In genomic region chr19:5408057-5409001, GRCm38 (mm10) we compare ENCODE assay signal across 8 mouse cellular contexts. TPM values are rescaled to one million over a fixed set of nuclear protein-coding genes. Genes with fewer than 3 reads are reported as not detected.
DNase-seq lines count a peak whose midpoint lies in the region; ATAC-seq lines count a peak whose summit lies in the region.

No protein-coding gene starts in this region.

- no peaks in the 10 kb centered on the region for H3K36me3 ChIP-seq in forebrain, embryonic 10.5 days (replicated peaks)
- no peaks in the 10 kb centered on the region for H3K36me3 ChIP-seq in forebrain, embryonic 12.5 days (replicated peaks)
- H3K36me3 ChIP-seq in hindbrain, embryonic 15.5 days, result no peaks in the 10 kb centered on the region

- H3K9ac ChIP-seq in forebrain, embryonic 12.5 days, result no peak overlapping the region
- H3K9ac ChIP-seq in hindbrain, embryonic 15.5 days, result no peak overlapping the region

- H3K4me3 ChIP-seq in forebrain, embryonic 10.5 days, result peak overlapping the region; percentile 60; the same call in 1 of the 2 replicates
- no peak overlapping the region for H3K4me3 ChIP-seq in forebrain, embryonic 12.5 days (replicated peaks)
- H3K4me3 ChIP-seq in hindbrain, embryonic 15.5 days, result no peak overlapping the region

- DNase-seq in forebrain, embryonic 10.5 days (ENCODE audit: extremely low spot score, low spot score), result no peak
- peak; percentile 36 for DNase-seq in NIH3T3 (ENCODE audit: low read depth)
- peak; percentile 61 for DNase-seq in lung, postnatal 10 days
- DNase-seq in right cerebral cortex, postnatal 10 days (ENCODE audit: low spot score in 2 of 2), result no peak
- DNase-seq in right cerebral cortex, postnatal 4 days, result no peak
- no peak for DNase-seq in adrenal gland, postnatal 14 days

- 93% methylated on average over 13 of the region's 13 CpGs for WGBS in forebrain, embryonic 10.5 days
- WGBS in forebrain, embryonic 12.5 days, result 93% methylated on average over 13 of the region's 13 CpGs
- 87% methylated on average over 13 of the region's 13 CpGs for WGBS in hindbrain, embryonic 15.5 days

- H3K4me1 ChIP-seq in forebrain, embryonic 10.5 days, result peaks cover 21% of the 10 kb centered on the region
- peaks cover 9% of the 10 kb centered on the region for H3K4me1 ChIP-seq in forebrain, embryonic 12.5 days
- H3K4me1 ChIP-seq in hindbrain, embryonic 15.5 days (replicated peaks), result peaks cover 15% of the 10 kb centered on the region

- ATAC-seq in forebrain, embryonic 12.5 days (ENCODE audit: low FRiP score), result no peak
- ATAC-seq in hindbrain, embryonic 15.5 days (ENCODE audit: low FRiP score, low read depth), result no peak

- H3K27ac ChIP-seq in forebrain, embryonic 10.5 days, result no peak overlapping the region
- H3K27ac ChIP-seq in forebrain, embryonic 12.5 days, result no peak overlapping the region
- no peak overlapping the region for H3K27ac ChIP-seq in hindbrain, embryonic 15.5 days (replicated peaks)

- H3K9me3 ChIP-seq in forebrain, embryonic 10.5 days, result no peaks in the 10 kb centered on the region
- no peaks in the 10 kb centered on the region for H3K9me3 ChIP-seq in forebrain, embryonic 12.5 days
- no peaks in the 10 kb centered on the region for H3K9me3 ChIP-seq in hindbrain, embryonic 15.5 days

- no peaks in the 10 kb centered on the region for H3K27me3 ChIP-seq in forebrain, embryonic 10.5 days (ENCODE audit: poor library complexity, severe bottlenecking)
- H3K27me3 ChIP-seq in forebrain, embryonic 12.5 days, result no peaks in the 10 kb centered on the region
- no peaks in the 10 kb centered on the region for H3K27me3 ChIP-seq in hindbrain, embryonic 15.5 days

- no peak overlapping the region for H3K4me2 ChIP-seq in forebrain, embryonic 12.5 days
- H3K4me2 ChIP-seq in hindbrain, embryonic 15.5 days, result 0 out of 2 replicates have a peak overlapping the region, but pooled peaks have one; percentile 62

RNA-seq across cellular contexts. Expression of gene Tsga10ip, which starts 6.0 kb away (rescaled TPM):
- not detected in 2 replicates for polyA plus RNA-seq in forebrain, embryonic 10.5 days (2016; fragmentation: Nextera tagmentation; extraction: Ambion mirVana)
- not detected in 2 replicates for polyA plus RNA-seq in forebrain, embryonic 12.5 days (2016; fragmentation: Nextera tagmentation; extraction: Ambion mirVana)
- not detected in 2 replicates for polyA plus RNA-seq in hindbrain, embryonic 15.5 days (2015; fragmentation: Nextera tagmentation; extraction: Ambion mirVana)
- total RNA-seq in adrenal gland, postnatal 14 days (2021), result not detected in 2 replicates

RNA-seq across cellular contexts. Expression of gene Drap1, which starts 16.4 kb away (rescaled TPM):
- polyA plus RNA-seq in forebrain, embryonic 10.5 days (2016; fragmentation: Nextera tagmentation; extraction: Ambion mirVana), result 198 and 208 TPM in 2 replicates
- 257 and 260 TPM in 2 replicates for polyA plus RNA-seq in forebrain, embryonic 12.5 days (2016; fragmentation: Nextera tagmentation; extraction: Ambion mirVana)
- 301 and 311 TPM in 2 replicates for polyA plus RNA-seq in hindbrain, embryonic 15.5 days (2015; fragmentation: Nextera tagmentation; extraction: Ambion mirVana)
- 210 and 236 TPM in 2 replicates for total RNA-seq in adrenal gland, postnatal 14 days (2021)

RNA-seq across cellular contexts. Expression of gene AI837181, which starts 16.6 kb away (rescaled TPM):
- polyA plus RNA-seq in forebrain, embryonic 10.5 days (2016; fragmentation: Nextera tagmentation; extraction: Ambion mirVana), result 42.2 and 42.3 TPM in 2 replicates
- polyA plus RNA-seq in forebrain, embryonic 12.5 days (2016; fragmentation: Nextera tagmentation; extraction: Ambion mirVana), result 48.3 and 50.8 TPM in 2 replicates
- polyA plus RNA-seq in hindbrain, embryonic 15.5 days (2015; fragmentation: Nextera tagmentation; extraction: Ambion mirVana), result 74.9 and 82.4 TPM in 2 replicates
- total RNA-seq in adrenal gland, postnatal 14 days (2021), result 36.8 and 45.1 TPM in 2 replicates

RNA-seq across cellular contexts. Expression of gene Sart1, which starts 19.8 kb away (rescaled TPM):
- 96.6 and 97.6 TPM in 2 replicates for polyA plus RNA-seq in forebrain, embryonic 10.5 days (2016; fragmentation: Nextera tagmentation; extraction: Ambion mirVana)
- polyA plus RNA-seq in forebrain, embryonic 12.5 days (2016; fragmentation: Nextera tagmentation; extraction: Ambion mirVana), result 113 and 125 TPM in 2 replicates
- polyA plus RNA-seq in hindbrain, embryonic 15.5 days (2015; fragmentation: Nextera tagmentation; extraction: Ambion mirVana), result 68.2 and 77.1 TPM in 2 replicates
- total RNA-seq in adrenal gland, postnatal 14 days (2021), result 73.0 and 75.7 TPM in 2 replicates

RNA-seq across cellular contexts. Expression of gene Fosl1, which starts 39.0 kb away (rescaled TPM):
- polyA plus RNA-seq in forebrain, embryonic 10.5 days (2016; fragmentation: Nextera tagmentation; extraction: Ambion mirVana), result not detected in 2 replicates
- not detected in 2 replicates for polyA plus RNA-seq in forebrain, embryonic 12.5 days (2016; fragmentation: Nextera tagmentation; extraction: Ambion mirVana)
- not detected in 2 replicates for polyA plus RNA-seq in hindbrain, embryonic 15.5 days (2015; fragmentation: Nextera tagmentation; extraction: Ambion mirVana)
- 0.98 and 1.1 TPM in 2 replicates for total RNA-seq in adrenal gland, postnatal 14 days (2021)

Comparison
In these comparisons a context has a peak if more than half of its experiments do, and no peak if none do; other contexts are left out.
1. DNase-seq: peak in NIH3T3 (single experiment) and lung, postnatal 10 days (single experiment); none in forebrain, embryonic 10.5 days (single experiment), right cerebral cortex, postnatal 10 days (0 of 2), right cerebral cortex, postnatal 4 days (single experiment) and adrenal gland, postnatal 14 days (single experiment).